Mouse (Mus musculus) layer of hippocampus, postnatal 14 days (tissue): ENCODE results near the gene Pacs1. TPM values are rescaled to one million over a fixed set of nuclear protein-coding genes. Genes with fewer than 3 reads are reported as not detected.
"Not testable (repeated sequence)": the region's sequence is repeated elsewhere in the genome, so short reads cannot be mapped to it uniquely, and the experiment has no call there.

Source experiments
- DNase-seq, 2 experiments: peaks; one replicate each; pipeline ENCODE4 v3.0.0; 2021 to 2022; ENCODE audit warnings: low spot score in 2 of 2, mixed read lengths in 1 of 2
- total RNA-seq, 2 experiments: library from RNA; stranded (reverse); gene quantifications; 2 replicates each; pipeline ENCODE4 v1.2.3; 2021

The Pacs1 gene
- total RNA-seq, 2 experiments from 2014 or later = 59.6 to 63.9 TPM

GRCm38 (mm10) chr19:5106074-5106473 lies 166.8 kb downstream of the Pacs1 start:
- no peak for DNase-seq

GRCm38 (mm10) chr19:5098363-5099143 lies 174.4 kb downstream of the Pacs1 start, which contains the start of gene Cnih2:
Gene Cnih2, minus strand, starts transcription at chr19:5098521.
- DNase-seq = peak in 1 of 2 experiments; percentile 71

GRCm38 (mm10) chr19:5097521-5098362 lies 175.2 kb downstream of the Pacs1 start:
- no peak for DNase-seq

GRCm38 (mm10) chr19:5095887-5096474 lies 176.9 kb downstream of the Pacs1 start:
- peak; percentile 80 to 93 for DNase-seq

GRCm38 (mm10) chr19:5094746-5095417 lies 178.0 kb downstream of the Pacs1 start:
- DNase-seq = peak in 1 of 2 experiments; percentile 74

GRCm38 (mm10) chr19:5094243-5094632 lies 178.7 kb downstream of the Pacs1 start:
- peak; percentile 97 to 98 for DNase-seq

- no peak for DNase-seq
Observed at GRCm38 (mm10) chr19:5093481-5094242, 179.3 kb downstream of the Pacs1 start.

- no peak for DNase-seq
Observed at GRCm38 (mm10) chr19:5092083-5092482, 180.8 kb downstream of the Pacs1 start.

GRCm38 (mm10) chr19:5089324-5089723 lies 183.6 kb downstream of the Pacs1 start:
- DNase-seq = no peak

- DNase-seq = peak; percentile 94 to 99
Observed at GRCm38 (mm10) chr19:5087884-5088728, 184.8 kb downstream of the Pacs1 start, which contains the start of gene Yif1a. Gene Yif1a, plus strand, starts transcription at chr19:5088538.

GRCm38 (mm10) chr19:5086533-5086932 lies 186.4 kb downstream of the Pacs1 start:
- DNase-seq = not testable (repeated sequence)

- DNase-seq = no peak
Observed at GRCm38 (mm10) chr19:5085145-5085863, 187.6 kb downstream of the Pacs1 start, which contains the start of gene Tmem151a. Gene Tmem151a, minus strand, starts transcription at chr19:5085531.

GRCm38 (mm10) chr19:5084834-5085144 lies 188.1 kb downstream of the Pacs1 start:
- no peak for DNase-seq

GRCm38 (mm10) chr19:5083961-5084833 lies 188.7 kb downstream of the Pacs1 start:
- no peak for DNase-seq
